Mouse (Mus musculus) heart, embryonic 13.5 days (tissue): Measurements from ENCODE around the gene Adcy9. TPM values are rescaled to one million over a fixed set of nuclear protein-coding genes. Genes with fewer than 3 reads are reported as not detected.

Experiments
- ATAC-seq: fragments of 200-750 bp; cut with Nextera tagmentation; 2 replicates; pipeline ENCODE4 v1.8.0; 2017; ENCODE audit warnings: moderate TSS enrichment; ENCODE audit not compliant: insufficient number of reproducible peaks, low FRiP score, low TSS enrichment; ENCODE audit errors: extremely low read depth
- H3K27ac ChIP-seq: fragments of 300-500 bp; sonication (generic); replicated peaks from 2 replicates; pipeline ENCODE4 v1.5.1; 2015; ENCODE audit warnings: moderate library complexity, mild to moderate bottlenecking, inconsistent platforms
- H3K27me3 ChIP-seq: fragments of 300-500 bp; sonication (generic); replicated peaks from 2 replicates; pipeline ENCODE4 v1.6.1; 2015; ENCODE audit warnings: mild to moderate bottlenecking, inconsistent platforms
- H3K36me3 ChIP-seq: fragments of 300-500 bp; sonication (generic); 2 replicates; pipeline ENCODE4 v1.6.1; 2015; ENCODE audit warnings: mild to moderate bottlenecking, inconsistent platforms
- H3K4me1 ChIP-seq: fragments of 300-500 bp; sonication (generic); 2 replicates; pipeline ENCODE4 v1.6.1; 2015; ENCODE audit warnings: inconsistent platforms
- H3K4me2 ChIP-seq: fragments of 300-500 bp; sonication (generic); 2 replicates; pipeline ENCODE4 v1.6.1; 2015; ENCODE audit warnings: inconsistent platforms, mild to moderate bottlenecking, moderate library complexity
- H3K4me3 ChIP-seq: fragments of 300-500 bp; sonication (generic); 2 replicates; pipeline ENCODE4 v1.5.1; 2015; ENCODE audit warnings: moderate library complexity, mild to moderate bottlenecking, inconsistent platforms
- H3K9ac ChIP-seq: fragments of 300-500 bp; sonication (generic); 2 replicates; pipeline ENCODE4 v1.6.1; 2015; ENCODE audit warnings: inconsistent platforms, mild to moderate bottlenecking, moderate library complexity
- H3K9me3 ChIP-seq: fragments of 300-500 bp; sonication (generic); 2 replicates; pipeline ENCODE4 v1.6.1; 2016; ENCODE audit warnings: inconsistent platforms
- WGBS: fragments of 180-500 bp; shearing (Covaris S2); methylation state at CpG from one replicate; pipeline ENCODE4 v1.1.7; 2015; ENCODE audit warnings: mixed read lengths; 5-methylcytosine and 5-hydroxymethylcytosine counted together
- polyA plus RNA-seq: library from polyadenylated mRNA; unstranded; fragments of >200 nt; fragmentation: Nextera tagmentation; extraction: Ambion mirVana; gene quantifications from 2 replicates; pipeline ENCODE4 v1.2.1, GENCODE M21; 2015

Adcy9 gene
- polyA plus RNA-seq, 1 experiment from 2014 or later: 0.96 TPM

DNA sequence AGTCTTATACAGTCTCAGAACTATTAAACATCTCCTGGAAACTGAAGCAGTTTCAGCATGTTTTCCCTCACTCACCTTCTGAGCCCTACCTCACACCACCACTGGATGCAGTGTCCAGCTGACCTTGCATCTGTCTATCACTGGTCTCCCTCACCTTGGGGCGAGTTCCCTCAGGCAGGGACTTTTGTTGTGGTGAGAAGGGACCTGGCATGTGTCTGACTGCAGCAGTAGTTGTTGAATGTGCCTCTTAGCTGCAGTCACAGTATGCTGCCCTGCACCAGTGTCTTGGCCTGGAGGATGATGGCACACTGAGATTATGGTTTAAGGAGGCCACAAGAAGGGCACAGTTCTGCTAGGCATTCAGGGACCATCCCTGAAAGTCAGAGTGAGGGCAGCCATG is 19.2 kb downstream of the Adcy9 start:
- no peak for ATAC-seq
- WGBS: 40% methylated on average over 1 of the region's 1 CpGs
- Histone ChIP-seq H3K36me3 (no peaks in the 10 kb centered on the region), H3K4me1 (peaks cover 38% of the 10 kb centered on the region), H3K27ac (no peak overlapping the region), H3K4me2 (no peak overlapping the region), H3K9ac (no peak overlapping the region), H3K9me3 (no peaks in the 10 kb centered on the region), H3K27me3 (no peaks in the 10 kb centered on the region), H3K4me3 (no peak overlapping the region)

DNA sequence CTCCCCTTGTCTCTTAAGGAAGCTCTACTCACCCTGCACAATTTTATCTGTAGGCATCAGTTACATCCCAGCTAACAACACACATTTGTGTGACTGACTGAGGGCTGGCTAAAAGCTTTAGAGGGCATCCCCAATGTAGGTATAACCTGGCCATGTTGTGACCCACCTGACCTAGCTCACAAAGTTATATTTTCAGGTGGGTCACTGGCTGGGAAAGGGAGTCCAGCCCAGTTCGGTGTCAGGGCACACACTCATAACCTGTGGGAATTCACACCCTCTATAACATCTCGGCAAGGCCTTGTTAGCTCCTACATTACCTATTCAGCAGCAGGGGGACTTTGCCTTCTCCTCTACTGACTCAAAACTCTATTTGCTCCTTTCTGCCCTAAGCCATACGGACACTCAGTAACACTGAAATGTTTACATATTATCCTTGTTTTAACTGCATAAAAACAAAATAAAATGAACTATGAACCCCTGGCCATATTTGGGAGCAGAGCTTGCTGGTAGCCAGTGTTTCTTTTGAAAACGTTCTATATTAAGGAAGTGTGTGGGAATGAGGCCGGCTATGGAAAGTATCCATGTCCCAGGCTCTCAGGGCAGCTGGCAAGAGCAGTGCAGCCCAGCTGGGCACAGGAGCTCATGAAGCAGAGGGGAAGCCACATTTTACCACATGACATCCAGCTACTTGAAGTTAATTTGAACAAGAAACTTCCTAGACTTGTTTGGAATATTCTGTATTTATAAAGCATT is 20.7 kb downstream of the Adcy9 start:
- H3K27ac ChIP-seq: 0 out of 2 replicates have a peak overlapping the region, but pooled peaks have one; percentile 17
- no peak overlapping the region for H3K9ac ChIP-seq
- H3K36me3 ChIP-seq: no peaks in the 10 kb centered on the region
- 54% methylated on average over 5 of the region's 5 CpGs for WGBS
- ATAC-seq: no peak
- H3K9me3 ChIP-seq: no peaks in the 10 kb centered on the region
- H3K27me3 ChIP-seq: no peaks in the 10 kb centered on the region
- peaks cover 38% of the 10 kb centered on the region for H3K4me1 ChIP-seq
- no peak overlapping the region for H3K4me2 ChIP-seq
- H3K4me3 ChIP-seq: no peak overlapping the region

DNA sequence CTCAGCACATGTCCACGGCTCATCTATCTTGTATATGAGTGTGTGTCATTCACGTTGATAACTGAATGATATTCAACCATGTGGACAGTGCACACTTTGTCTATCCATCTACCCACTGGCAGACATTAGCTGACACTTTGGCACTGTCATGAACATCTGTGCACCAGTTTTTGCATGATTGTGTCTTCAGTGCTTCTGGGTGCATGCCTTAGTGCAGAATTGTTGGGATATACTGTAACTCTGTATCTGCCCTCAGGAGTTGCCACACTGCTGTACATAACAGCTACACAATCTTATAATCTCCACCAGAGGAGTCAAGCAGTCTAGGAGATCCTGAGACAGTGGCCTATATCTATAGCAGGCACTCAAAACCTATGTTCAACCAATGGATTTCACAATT is 21.5 kb downstream of the Adcy9 start:
- Histone ChIP-seq H3K36me3 (no peaks in the 10 kb centered on the region), H3K9me3 (no peaks in the 10 kb centered on the region), H3K4me3 (no peak overlapping the region), H3K27ac (no peak overlapping the region), H3K4me2 (no peak overlapping the region), H3K4me1 (peaks cover 34% of the 10 kb centered on the region), H3K9ac (no peak overlapping the region), H3K27me3 (no peaks in the 10 kb centered on the region)
- WGBS: 43% methylated on average over 2 of the region's 2 CpGs
- no peak for ATAC-seq

DNA sequence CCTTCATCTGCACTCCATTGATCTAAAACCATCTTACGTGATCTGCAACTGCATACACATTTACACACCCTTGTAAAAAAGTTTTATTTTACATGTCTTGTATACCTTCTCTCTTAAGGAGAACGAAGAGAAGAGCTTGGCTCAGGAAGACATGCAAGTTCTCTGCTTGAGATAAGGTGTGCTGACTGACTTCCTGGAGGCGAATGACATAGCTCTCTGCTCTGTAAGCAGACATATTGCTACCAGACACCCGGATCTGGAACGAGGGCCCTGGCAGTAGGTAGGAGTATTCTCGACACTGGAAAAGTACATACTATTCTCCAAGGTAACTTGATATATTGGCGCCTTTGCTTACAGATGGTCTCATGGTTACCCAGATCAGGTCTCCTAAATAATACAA is 22.7 kb downstream of the Adcy9 start:
- ATAC-seq: no peak
- no peak overlapping the region for H3K9ac ChIP-seq
- H3K9me3 ChIP-seq: no peaks in the 10 kb centered on the region
- no peaks in the 10 kb centered on the region for H3K36me3 ChIP-seq
- no peak overlapping the region for H3K4me3 ChIP-seq
- H3K4me1 ChIP-seq: peaks cover 34% of the 10 kb centered on the region
- WGBS: 73% methylated on average over 7 of the region's 7 CpGs
- no peak overlapping the region for H3K4me2 ChIP-seq
- H3K27ac ChIP-seq: no peak overlapping the region
- no peaks in the 10 kb centered on the region for H3K27me3 ChIP-seq

DNA sequence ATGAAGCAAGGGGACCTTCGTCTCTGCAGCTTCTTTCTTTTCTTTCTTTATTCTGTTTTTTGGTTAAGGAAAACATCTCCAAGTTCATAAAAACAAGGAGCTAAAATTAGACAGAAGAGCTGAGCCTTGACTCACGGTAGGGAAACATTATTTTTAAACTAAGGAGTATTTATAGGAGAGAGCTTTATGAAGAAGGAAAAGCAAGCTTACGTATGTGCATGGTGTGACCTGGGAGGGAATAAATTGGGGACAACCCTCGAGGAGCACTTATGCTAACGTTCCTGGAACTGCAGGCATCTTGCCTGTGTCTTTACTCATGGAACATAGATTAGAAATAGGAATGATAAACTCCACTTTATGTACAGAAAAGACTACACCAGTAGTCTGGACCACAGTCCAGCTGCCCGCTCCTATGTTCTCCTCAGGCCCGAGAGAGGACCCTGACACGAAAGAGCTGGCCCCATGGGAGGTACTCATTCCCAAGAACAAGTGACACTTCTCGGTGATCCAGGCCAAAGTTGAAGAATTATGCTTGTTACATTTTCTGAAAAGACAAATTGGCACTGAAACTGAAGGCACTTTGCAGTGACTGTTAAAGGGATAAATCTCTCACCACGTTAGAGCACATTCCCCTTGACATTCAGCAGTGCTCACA is 24.5 kb downstream of the Adcy9 start:
- H3K36me3 ChIP-seq: no peaks in the 10 kb centered on the region
- 58% methylated on average over 10 of the region's 10 CpGs for WGBS
- no peaks in the 10 kb centered on the region for H3K27me3 ChIP-seq
- no peak overlapping the region for H3K27ac ChIP-seq
- H3K9me3 ChIP-seq: no peaks in the 10 kb centered on the region
- ATAC-seq: no peak
- peaks cover 28% of the 10 kb centered on the region for H3K4me1 ChIP-seq
- no peak overlapping the region for H3K4me2 ChIP-seq
- no peak overlapping the region for H3K9ac ChIP-seq
- H3K4me3 ChIP-seq: no peak overlapping the region

DNA sequence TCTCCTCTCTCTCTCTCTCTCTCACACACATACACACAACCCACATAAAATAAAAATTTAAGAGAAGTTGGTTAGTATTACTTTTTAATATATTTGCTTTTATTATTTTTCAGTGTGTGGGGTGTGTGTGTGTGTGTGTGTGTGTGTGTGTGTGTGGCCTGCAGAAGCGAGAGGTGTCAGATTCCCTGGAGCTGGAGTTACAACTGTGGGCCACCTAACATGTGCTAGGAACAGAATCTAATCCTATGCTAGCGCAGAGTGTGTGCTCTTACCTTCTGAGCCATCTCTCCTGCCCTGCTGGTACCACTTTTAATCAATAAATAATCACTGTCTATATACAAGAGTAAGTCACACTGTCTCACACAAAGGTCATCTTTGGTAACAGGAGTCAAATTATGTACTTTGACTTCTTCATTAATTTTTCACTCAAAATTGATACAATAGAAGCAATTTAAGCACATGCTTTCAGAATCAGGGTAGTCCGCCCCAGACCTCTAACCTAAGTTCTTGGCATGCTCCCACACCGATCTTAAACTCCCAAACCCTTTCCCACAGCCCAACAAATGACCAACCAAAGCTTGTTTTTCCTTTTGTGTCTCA is 25.2 kb downstream of the Adcy9 start:
- H3K9me3 ChIP-seq: no peaks in the 10 kb centered on the region
- WGBS: 79% methylated on average over 4 of the region's 4 CpGs
- H3K9ac ChIP-seq: no peak overlapping the region
- H3K36me3 ChIP-seq: no peaks in the 10 kb centered on the region
- H3K27me3 ChIP-seq: no peaks in the 10 kb centered on the region
- H3K4me3 ChIP-seq: no peak overlapping the region
- H3K4me1 ChIP-seq: peaks cover 25% of the 10 kb centered on the region
- no peak overlapping the region for H3K4me2 ChIP-seq
- no peak overlapping the region for H3K27ac ChIP-seq
- no peak for ATAC-seq

DNA sequence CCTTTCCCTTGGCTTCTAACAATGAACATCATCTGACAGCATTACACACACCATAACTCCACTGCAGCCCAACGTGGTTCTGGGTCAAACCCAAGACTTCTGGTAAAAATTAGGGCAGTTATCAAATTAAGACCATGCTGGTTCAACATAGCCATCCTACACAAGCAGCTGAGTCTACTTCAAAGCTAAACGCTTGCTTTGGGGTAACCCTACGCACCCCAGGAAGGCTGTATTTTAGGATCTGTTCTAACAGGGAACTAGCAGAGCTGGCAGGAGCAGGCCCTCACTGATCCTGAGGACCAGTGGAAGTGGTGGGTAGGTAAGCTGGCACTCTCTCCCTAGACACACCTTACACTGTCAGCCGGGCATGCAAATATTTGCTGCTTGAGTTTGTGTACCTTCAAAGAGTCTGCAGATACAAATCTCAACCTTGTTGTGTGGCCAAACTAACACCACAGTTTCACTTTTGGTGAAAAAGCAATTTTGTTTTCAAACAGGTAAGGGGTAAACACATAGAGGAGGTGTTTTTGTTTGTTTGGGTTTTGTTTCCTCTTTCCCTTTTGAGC is 36.7 kb downstream of the Adcy9 start:
- Histone ChIP-seq H3K27me3 (no peaks in the 10 kb centered on the region), H3K4me3 (no peak overlapping the region), H3K4me1 (peaks cover 5% of the 10 kb centered on the region; the same call in 1 of the 2 replicates), H3K9me3 (no peaks in the 10 kb centered on the region), H3K9ac (no peak overlapping the region), H3K27ac (no peak overlapping the region), H3K4me2 (no peak overlapping the region), H3K36me3 (no peaks in the 10 kb centered on the region)
- 68% methylated on average over 4 of the region's 4 CpGs for WGBS
- ATAC-seq: no peak

DNA sequence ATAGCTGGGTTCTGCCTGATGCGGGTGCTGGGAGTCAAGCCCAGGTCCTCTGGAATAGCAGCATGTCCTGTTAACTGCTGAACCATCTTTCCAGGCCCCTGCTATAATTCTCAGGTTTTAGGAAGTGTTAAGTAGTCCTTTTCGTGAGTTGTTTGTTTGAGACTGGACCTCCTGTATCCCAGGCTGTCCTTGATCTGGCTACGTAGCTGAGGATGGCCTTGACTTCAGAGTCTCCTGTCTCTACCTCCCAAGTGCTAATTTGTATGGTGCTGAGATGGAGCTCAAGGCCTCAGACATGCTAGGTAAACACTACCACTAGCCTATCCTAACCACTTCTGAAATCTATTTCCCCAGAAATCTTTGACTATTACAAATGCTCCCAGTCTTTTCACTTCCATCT is 37.9 kb downstream of the Adcy9 start:
- Histone ChIP-seq H3K27me3 (no peaks in the 10 kb centered on the region), H3K4me2 (no peak overlapping the region), H3K27ac (no peak overlapping the region), H3K4me1 (peaks cover 5% of the 10 kb centered on the region; the same call in 1 of the 2 replicates), H3K9me3 (no peaks in the 10 kb centered on the region), H3K36me3 (no peaks in the 10 kb centered on the region), H3K4me3 (no peak overlapping the region), H3K9ac (no peak overlapping the region)
- WGBS: 85% methylated on average over 3 of the region's 3 CpGs
- ATAC-seq: no peak

DNA sequence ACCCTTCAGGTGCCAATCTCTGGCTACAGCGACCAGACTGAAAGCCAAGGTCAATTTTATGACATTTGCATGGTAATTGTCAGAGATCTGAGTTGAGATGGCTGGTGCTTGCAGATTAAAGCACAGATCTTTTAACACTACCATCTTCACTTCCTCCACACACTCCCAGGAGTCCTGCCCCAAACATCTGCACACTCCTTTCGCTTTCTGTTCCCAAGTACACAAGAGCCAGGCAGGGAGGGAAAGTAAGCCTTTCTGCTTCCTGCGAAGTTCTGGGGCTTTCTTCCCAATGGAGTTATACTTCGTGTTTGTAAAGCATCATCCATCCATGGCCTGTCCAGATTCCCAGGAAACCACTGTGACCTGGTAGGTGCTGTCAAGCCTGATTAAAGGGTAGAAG is 38.8 kb downstream of the Adcy9 start:
- WGBS: 73% methylated on average over 4 of the region's 4 CpGs
- no peak overlapping the region for H3K9ac ChIP-seq
- H3K27ac ChIP-seq: no peak overlapping the region
- H3K9me3 ChIP-seq: no peaks in the 10 kb centered on the region
- H3K4me3 ChIP-seq: no peak overlapping the region
- no peak; the same call in 1 of the 2 replicates for ATAC-seq
- peaks cover 5% of the 10 kb centered on the region; the same call in 1 of the 2 replicates for H3K4me1 ChIP-seq
- H3K4me2 ChIP-seq: no peak overlapping the region
- no peaks in the 10 kb centered on the region for H3K36me3 ChIP-seq
- no peaks in the 10 kb centered on the region for H3K27me3 ChIP-seq

DNA sequence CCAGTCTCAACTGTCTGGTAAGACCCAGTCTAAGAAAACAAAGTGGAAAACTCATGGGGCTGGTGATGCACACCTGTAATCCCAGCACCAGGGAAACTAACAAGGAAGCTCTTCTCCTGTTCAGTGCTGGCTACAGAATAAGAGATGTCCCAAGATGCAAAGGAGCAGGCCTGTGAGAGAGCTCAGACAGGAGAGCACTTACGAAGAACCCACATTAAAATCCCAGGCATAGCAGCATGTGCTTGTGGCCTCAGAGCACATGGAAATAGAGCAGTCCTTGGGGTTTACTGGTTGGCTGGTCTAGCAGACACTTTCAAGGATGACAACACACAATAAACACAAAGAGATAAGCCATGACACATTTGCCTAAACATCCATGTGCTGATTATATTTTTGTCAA is 41.5 kb downstream of the Adcy9 start:
- H3K4me3 ChIP-seq: no peak overlapping the region
- WGBS: 79% methylated on average over 1 of the region's 1 CpGs
- ATAC-seq: no peak
- no peak overlapping the region for H3K27ac ChIP-seq
- no peak overlapping the region for H3K9ac ChIP-seq
- no peaks in the 10 kb centered on the region for H3K9me3 ChIP-seq
- H3K27me3 ChIP-seq: no peaks in the 10 kb centered on the region
- no peak overlapping the region for H3K4me2 ChIP-seq
- peaks cover 13% of the 10 kb centered on the region for H3K4me1 ChIP-seq
- H3K36me3 ChIP-seq: no peaks in the 10 kb centered on the region

DNA sequence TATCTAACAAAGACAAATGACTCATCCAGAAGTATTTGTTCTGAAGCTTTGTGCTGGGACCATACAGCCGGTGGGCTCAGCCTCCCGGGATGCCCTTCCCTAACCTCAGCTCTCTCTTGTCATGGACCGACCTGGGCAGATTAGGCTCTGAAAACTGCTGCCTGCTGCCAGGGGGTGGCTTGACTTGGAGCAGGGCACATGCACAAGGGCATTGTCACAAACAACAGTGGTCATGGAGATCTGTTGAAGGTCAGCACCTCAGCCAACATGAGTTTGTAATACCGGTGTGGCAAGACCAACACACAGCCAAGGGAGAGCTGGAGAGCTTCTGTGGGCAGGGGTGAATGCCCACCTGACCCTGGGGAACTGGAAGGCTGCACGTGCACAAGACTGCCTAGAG is 42.7 kb downstream of the Adcy9 start:
- no peaks in the 10 kb centered on the region for H3K36me3 ChIP-seq
- H3K9me3 ChIP-seq: no peaks in the 10 kb centered on the region
- no peak for ATAC-seq
- no peak overlapping the region for H3K27ac ChIP-seq
- H3K4me1 ChIP-seq: peaks cover 13% of the 10 kb centered on the region
- H3K4me2 ChIP-seq: no peak overlapping the region
- 65% methylated on average over 5 of the region's 5 CpGs for WGBS
- no peaks in the 10 kb centered on the region for H3K27me3 ChIP-seq
- no peak overlapping the region for H3K9ac ChIP-seq
- no peak overlapping the region for H3K4me3 ChIP-seq
